Comparison of ENCODE assay signal across 27 mouse cellular contexts in genomic region chr8:12368161-12368560, GRCm38 (mm10). TPM values are rescaled to one million over a fixed set of nuclear protein-coding genes. Genes with fewer than 3 reads are reported as not detected.
A peak's percentile ranks its signal among the peaks of the same experiment; 100 is the strongest.
DNase-seq lines count a peak whose midpoint lies in the region; ATAC-seq and TF ChIP-seq lines count a peak whose summit lies in the region.
"Had no signal": no experiment of that assay in that cellular context is flagged by ENCODE, and none has a peak within 500 bp of the region (broad histone marks: within the 10 kb centered on the region; RNA-seq: fewer than 3 reads in every experiment).

No protein-coding gene starts in this region.

- H3K4me3 ChIP-seq in forebrain, embryonic 10.5 days, result no peak overlapping the region
- H3K4me3 ChIP-seq in forebrain, embryonic 15.5 days, result no peak overlapping the region
- H3K4me3 ChIP-seq in forebrain, postnatal 0 days (ENCODE audit: low read depth, low read length), result no peak overlapping the region
- H3K4me3 ChIP-seq in forebrain, embryonic 13.5 days, result no peak overlapping the region
- H3K4me3 ChIP-seq in midbrain, embryonic 11.5 days (ENCODE audit: low read depth, low read length), result no peak overlapping the region
- H3K4me3 ChIP-seq in midbrain, embryonic 15.5 days, result no peak overlapping the region
- H3K4me3 ChIP-seq: embryonic facial prominence, embryonic 13.5 days; embryonic facial prominence, embryonic 15.5 days; erythroblast, embryonic 14.5 days had no signal

- H3K4me2 ChIP-seq in forebrain, embryonic 15.5 days (replicated peaks), result no peak overlapping the region
- no peak overlapping the region for H3K4me2 ChIP-seq in forebrain, postnatal 0 days (ENCODE audit: low read depth)
- H3K4me2 ChIP-seq in forebrain, embryonic 13.5 days, result no peak overlapping the region
- H3K4me2 ChIP-seq in midbrain, embryonic 11.5 days, result no peak overlapping the region
- no peak overlapping the region for H3K4me2 ChIP-seq in midbrain, embryonic 15.5 days
- H3K4me2 ChIP-seq: embryonic facial prominence, embryonic 13.5 days; embryonic facial prominence, embryonic 15.5 days had no signal

- H3K36me3 ChIP-seq in forebrain, embryonic 10.5 days (replicated peaks), result no peaks in the 10 kb centered on the region
- no peaks in the 10 kb centered on the region for H3K36me3 ChIP-seq in forebrain, embryonic 15.5 days
- H3K36me3 ChIP-seq in forebrain, postnatal 0 days (ENCODE audit: insufficient read depth), result no peaks in the 10 kb centered on the region
- peaks cover 4% of the 10 kb centered on the region; the same call in 1 of the 2 replicates for H3K36me3 ChIP-seq in forebrain, embryonic 13.5 days (ENCODE audit: poor library complexity, severe bottlenecking)
- H3K36me3 ChIP-seq in midbrain, embryonic 11.5 days (ENCODE audit: control insufficient read depth, insufficient read depth, low read length), result no peaks in the 10 kb centered on the region
- no peaks in the 10 kb centered on the region for H3K36me3 ChIP-seq in midbrain, embryonic 15.5 days (replicated peaks)
- H3K36me3 ChIP-seq: embryonic facial prominence, embryonic 13.5 days; embryonic facial prominence, embryonic 15.5 days; G1E had no signal

- ATAC-seq in forebrain, embryonic 15.5 days (replicated peaks), result no peak
- ATAC-seq in forebrain, postnatal 0 days, result peak; percentile 14; the same call in 1 of the 2 replicates
- no peak for ATAC-seq in forebrain, embryonic 13.5 days
- no peak for ATAC-seq in midbrain, embryonic 11.5 days (ENCODE audit: low FRiP score)
- no peak for ATAC-seq in midbrain, embryonic 15.5 days (replicated peaks)
- ATAC-seq: activated CD4-positive, CD25-positive, alpha-beta regulatory T cell, adult 4 months; CD4-positive, CD25-positive, alpha-beta regulatory T cell, adult 4 months; Patski had no signal

- no peak overlapping the region for H3K9ac ChIP-seq in forebrain, embryonic 15.5 days (replicated peaks)
- no peak overlapping the region for H3K9ac ChIP-seq in forebrain, postnatal 0 days
- no peak overlapping the region for H3K9ac ChIP-seq in forebrain, embryonic 13.5 days
- H3K9ac ChIP-seq in midbrain, embryonic 11.5 days (ENCODE audit: low read length), result no peak overlapping the region
- no peak overlapping the region for H3K9ac ChIP-seq in midbrain, embryonic 15.5 days
- H3K9ac ChIP-seq: embryonic facial prominence, embryonic 13.5 days; embryonic facial prominence, embryonic 15.5 days had no signal

- H3K27me3 ChIP-seq in forebrain, embryonic 10.5 days (ENCODE audit: poor library complexity, severe bottlenecking), result peaks cover 47% of the 10 kb centered on the region
- 0 out of 2 replicates have a peak, but pooled peaks cover 4% of the 10 kb centered on the region for H3K27me3 ChIP-seq in forebrain, embryonic 15.5 days
- H3K27me3 ChIP-seq in forebrain, postnatal 0 days (ENCODE audit: insufficient read depth, low read length), result no peaks in the 10 kb centered on the region
- peaks cover 16% of the 10 kb centered on the region for H3K27me3 ChIP-seq in forebrain, embryonic 13.5 days
- H3K27me3 ChIP-seq in midbrain, embryonic 11.5 days (ENCODE audit: control insufficient read depth, insufficient read depth, low read length), result no peaks in the 10 kb centered on the region
- H3K27me3 ChIP-seq in midbrain, embryonic 15.5 days (replicated peaks), result peaks cover 4% of the 10 kb centered on the region; the same call in 1 of the 2 replicates

- DNase-seq in forebrain, embryonic 10.5 days (ENCODE audit: extremely low spot score, low spot score), result peak; percentile 19
- no peak for DNase-seq in forebrain, postnatal 0 days
- DNase-seq in midbrain, embryonic 11.5 days (ENCODE audit: low spot score, missing footprints), result peak; percentile 61
- DNase-seq in retina, postnatal 1 day, result peak; percentile 69
- DNase-seq in right cerebral cortex, postnatal 10 days (ENCODE audit: low spot score in 2 of 2), result no peak
- DNase-seq: adrenal gland, adult 8-10 months; adrenal gland, postnatal 14 days; B cell, adult 2 months; cerebellum, adult 18-20 months; cerebellum, adult 8-10 months; cerebellum, adult 9-11 months; cerebellum, postnatal 14 days; cerebellum, postnatal 36 days; embryo, embryonic 11 days had no signal

- TF ChIP-seq CTCF in forebrain, postnatal 0 days (IDR thresholded peaks at IDR 0.05; ENCODE audit: low read depth), result 0 out of 2 replicates have a peak, but pooled peaks have one; percentile 1

- no peak overlapping the region for H3K27ac ChIP-seq in forebrain, embryonic 10.5 days
- no peak overlapping the region for H3K27ac ChIP-seq in forebrain, embryonic 15.5 days (replicated peaks)
- H3K27ac ChIP-seq in forebrain, postnatal 0 days (ENCODE audit: low read depth, low read length), result no peak overlapping the region
- no peak overlapping the region for H3K27ac ChIP-seq in forebrain, embryonic 13.5 days
- H3K27ac ChIP-seq in midbrain, embryonic 11.5 days (ENCODE audit: low read depth, low read length), result no peak overlapping the region
- H3K27ac ChIP-seq in midbrain, embryonic 15.5 days, result no peak overlapping the region
- H3K27ac ChIP-seq: embryonic facial prominence, embryonic 13.5 days; embryonic facial prominence, embryonic 15.5 days had no signal

- WGBS in forebrain, embryonic 10.5 days, result 43% methylated on average over 7 of the region's 7 CpGs
- WGBS in forebrain, embryonic 15.5 days, result 19% methylated on average over 7 of the region's 7 CpGs
- WGBS in forebrain, postnatal 0 days, result 32% methylated on average over 7 of the region's 7 CpGs
- 21% methylated on average over 7 of the region's 7 CpGs for WGBS in forebrain, embryonic 13.5 days
- 34% methylated on average over 7 of the region's 7 CpGs for WGBS in midbrain, embryonic 11.5 days
- 29% methylated on average over 7 of the region's 7 CpGs for WGBS in midbrain, embryonic 15.5 days

- peaks cover 3% of the 10 kb centered on the region; the same call in 1 of the 2 replicates for H3K9me3 ChIP-seq in forebrain, embryonic 10.5 days
- no peaks in the 10 kb centered on the region for H3K9me3 ChIP-seq in forebrain, embryonic 15.5 days
- H3K9me3 ChIP-seq in forebrain, postnatal 0 days (ENCODE audit: low read length), result 0 out of 2 replicates have a peak, but pooled peaks cover 4% of the 10 kb centered on the region
- H3K9me3 ChIP-seq in forebrain, embryonic 13.5 days (replicated peaks), result peaks cover 7% of the 10 kb centered on the region; the same call in 1 of the 2 replicates
- H3K9me3 ChIP-seq in midbrain, embryonic 11.5 days (ENCODE audit: control insufficient read depth, low read length), result no peaks in the 10 kb centered on the region
- H3K9me3 ChIP-seq in midbrain, embryonic 15.5 days, result no peaks in the 10 kb centered on the region
- H3K9me3 ChIP-seq: embryonic facial prominence, embryonic 15.5 days; G1E had no signal

- peaks cover 15% of the 10 kb centered on the region for H3K4me1 ChIP-seq in forebrain, embryonic 10.5 days
- H3K4me1 ChIP-seq in forebrain, embryonic 15.5 days, result peaks cover 12% of the 10 kb centered on the region
- H3K4me1 ChIP-seq in forebrain, postnatal 0 days (ENCODE audit: insufficient read depth), result no peaks in the 10 kb centered on the region
- H3K4me1 ChIP-seq in forebrain, embryonic 13.5 days, result peaks cover 13% of the 10 kb centered on the region
- no peaks in the 10 kb centered on the region for H3K4me1 ChIP-seq in midbrain, embryonic 11.5 days (ENCODE audit: control insufficient read depth, insufficient read depth, low read length)
- no peaks in the 10 kb centered on the region for H3K4me1 ChIP-seq in midbrain, embryonic 15.5 days
- H3K4me1 ChIP-seq: embryonic facial prominence, embryonic 13.5 days; embryonic facial prominence, embryonic 15.5 days had no signal

RNA-seq across cellular contexts. Expression of gene Sox1, which starts 26.9 kb away (rescaled TPM):
- 4.2 and 4.3 TPM in 2 replicates for polyA plus RNA-seq in forebrain, embryonic 10.5 days (2016; fragmentation: Nextera tagmentation; extraction: Ambion mirVana)
- 6.8 and 7.0 TPM in 2 replicates for polyA plus RNA-seq in forebrain, embryonic 15.5 days (2015; fragmentation: Nextera tagmentation; extraction: Ambion mirVana)
- total RNA-seq in forebrain, postnatal 0 days (2014; rRNA removed), result 22.5 and 36.5 TPM in 2 replicates
- polyA plus RNA-seq in forebrain, postnatal 0 days (2015; fragmentation: Nextera tagmentation; extraction: Ambion mirVana), result 2.6 and 4.3 TPM in 2 replicates
- polyA plus RNA-seq in forebrain, embryonic 13.5 days (2015; fragmentation: Nextera tagmentation; extraction: Ambion mirVana), result 7.7 and 8.8 TPM in 2 replicates
- polyA plus RNA-seq in midbrain, embryonic 11.5 days (2014; fragmentation: Nextera tagmentation; extraction: Ambion mirVana), result 8.2 and 8.7 TPM in 2 replicates
- 2.2 and 2.4 TPM in 2 replicates for polyA plus RNA-seq in midbrain, embryonic 15.5 days (2015; fragmentation: Nextera tagmentation; extraction: Ambion mirVana)
- total RNA-seq: adrenal gland, adult 18-20 months; adrenal gland, adult 8-10 months; adrenal gland, postnatal 14 days; CH12.LX; common myeloid progenitor, adult 5-6 weeks had no signal
- polyA plus RNA-seq: activated CD4-positive, CD25-positive, alpha-beta regulatory T cell, adult 4 months; CD4-positive, CD25-positive, alpha-beta regulatory T cell, adult 4 months; embryonic facial prominence, embryonic 13.5 days; G1E; Patski had no signal

Comparison
In these comparisons a context has a peak if more than half of its experiments do, and no peak if none do; other contexts are left out.
1. DNase-seq: peak in forebrain, embryonic 10.5 days (single experiment), midbrain, embryonic 11.5 days (single experiment) and retina, postnatal 1 day (single experiment); none in forebrain, postnatal 0 days (single experiment) and right cerebral cortex, postnatal 10 days (0 of 2).